Mouse (Mus musculus) neural tube, embryonic 15.5 days (tissue): ENCODE results near the gene Rnf227. TPM values are rescaled to one million over a fixed set of nuclear protein-coding genes. Genes with fewer than 3 reads are reported as not detected.
"Not testable (repeated sequence)": the region's sequence is repeated elsewhere in the genome, so short reads cannot be mapped to it uniquely, and the experiment has no call there.

Source experiments
- ATAC-seq: fragments of 200-750 bp; cut with Nextera tagmentation; 2 replicates; pipeline ENCODE4 v1.8.0; 2017; ENCODE audit warnings: mild to moderate bottlenecking, moderate TSS enrichment, moderate library complexity; ENCODE audit not compliant: low FRiP score
- H3K27ac ChIP-seq: fragments of 300-500 bp; sonication (generic); replicated peaks from 2 replicates; pipeline ENCODE4 v1.5.1; 2015; ENCODE audit warnings: mild to moderate bottlenecking, inconsistent platforms
- H3K27me3 ChIP-seq: fragments of 300-500 bp; sonication (generic); replicated peaks from 2 replicates; pipeline ENCODE4 v1.6.1; 2015; ENCODE audit warnings: inconsistent platforms
- H3K36me3 ChIP-seq: fragments of 300-500 bp; sonication (generic); 2 replicates; pipeline ENCODE4 v1.6.1; 2015; ENCODE audit warnings: inconsistent platforms
- H3K4me1 ChIP-seq: fragments of 300-500 bp; sonication (generic); 2 replicates; pipeline ENCODE4 v1.6.1; 2015; ENCODE audit warnings: inconsistent platforms
- H3K4me2 ChIP-seq: fragments of 300-500 bp; sonication (generic); 2 replicates; pipeline ENCODE4 v1.6.1; 2015; ENCODE audit warnings: inconsistent platforms, mild to moderate bottlenecking, moderate library complexity
- H3K4me3 ChIP-seq: fragments of 300-500 bp; sonication (generic); replicated peaks from 2 replicates; pipeline ENCODE4 v1.5.1; 2015; ENCODE audit warnings: mild to moderate bottlenecking, inconsistent platforms
- H3K9ac ChIP-seq: fragments of 300-500 bp; sonication (generic); replicated peaks from 2 replicates; pipeline ENCODE4 v1.6.1; 2015; ENCODE audit warnings: mild to moderate bottlenecking, inconsistent platforms
- H3K9me3 ChIP-seq: fragments of 300-500 bp; sonication (generic); replicated peaks from 2 replicates; pipeline ENCODE4 v1.6.1; 2016; ENCODE audit warnings: inconsistent platforms
- WGBS: fragments of 180-500 bp; shearing (Covaris S2); methylation state at CpG from one replicate; pipeline ENCODE4 v1.1.7; 2015; ENCODE audit warnings: mixed read lengths; 5-methylcytosine and 5-hydroxymethylcytosine counted together
- polyA plus RNA-seq: library from polyadenylated mRNA; unstranded; fragments of >200 nt; fragmentation: Nextera tagmentation; extraction: Ambion mirVana; gene quantifications from 2 replicates; pipeline ENCODE4 v1.2.1, GENCODE M21; 2015

The Rnf227 gene
- polyA plus RNA-seq = 213 and 250 TPM in 2 replicates

- peaks cover 28% of the 10 kb centered on the region for H3K4me1 ChIP-seq
- H3K4me3 ChIP-seq = peak within 1 kb of the TSS; percentile 68
- H3K36me3 ChIP-seq = peaks cover 26% of the 10 kb centered on the region
- H3K27ac ChIP-seq = peak within 1 kb of the TSS; percentile 94
- H3K4me2 ChIP-seq = peak within 1 kb of the TSS; percentile 87
- H3K9me3 ChIP-seq = no peaks in the 10 kb centered on the region
- 1% methylated on average over 99 of the region's 99 CpGs for WGBS
- H3K9ac ChIP-seq = peak within 1 kb of the TSS; percentile 67
- ATAC-seq = peak; percentile 92
- H3K27me3 ChIP-seq = no peaks in the 10 kb centered on the region
Measured at GRCm38 (mm10) chr11:69340161-69341131, at the start of gene Rnf227. Gene Rnf227, plus strand, starts transcription at chr11:69340461.

- H3K4me1 ChIP-seq = no peaks in the 10 kb centered on the region
- H3K9ac ChIP-seq = no peak overlapping the region
- H3K4me2 ChIP-seq = no peak overlapping the region
- H3K4me3 ChIP-seq = no peak overlapping the region
- no peak overlapping the region for H3K27ac ChIP-seq
- no peaks in the 10 kb centered on the region for H3K9me3 ChIP-seq
- H3K36me3 ChIP-seq = no peaks in the 10 kb centered on the region
- no peaks in the 10 kb centered on the region for H3K27me3 ChIP-seq
- no peak for ATAC-seq
- over 99% methylated on average over 5 of the region's 5 CpGs for WGBS
Measured at GRCm38 (mm10) chr11:69291111-69291510, 49.1 kb upstream of the Rnf227 start.

- Histone ChIP-seq H3K9me3 (no peaks in the 10 kb centered on the region), H3K27me3 (no peaks in the 10 kb centered on the region), H3K4me1 (no peaks in the 10 kb centered on the region), H3K4me3 (no peak overlapping the region), H3K4me2 (no peak overlapping the region), H3K27ac (no peak overlapping the region), H3K36me3 (peaks cover 17% of the 10 kb centered on the region), H3K9ac (no peak overlapping the region)
- ATAC-seq = no peak
- WGBS = 90% methylated on average over 3 of the region's 3 CpGs
Measured at GRCm38 (mm10) chr11:69295286-69295685, 45.0 kb upstream of the Rnf227 start.

- H3K36me3 ChIP-seq = peaks cover 34% of the 10 kb centered on the region
- no peaks in the 10 kb centered on the region for H3K9me3 ChIP-seq
- no peak overlapping the region for H3K4me3 ChIP-seq
- ATAC-seq = no peak
- H3K9ac ChIP-seq = no peak overlapping the region
- no peaks in the 10 kb centered on the region for H3K27me3 ChIP-seq
- no peaks in the 10 kb centered on the region for H3K4me1 ChIP-seq
- 92% methylated on average over 2 of the region's 2 CpGs for WGBS
- no peak overlapping the region for H3K27ac ChIP-seq
- H3K4me2 ChIP-seq = no peak overlapping the region
Measured at GRCm38 (mm10) chr11:69297799-69298198, 42.5 kb upstream of the Rnf227 start.

GRCm38 (mm10) chr11:69298231-69298630, 42.0 kb upstream of the Rnf227 start:
- no peaks in the 10 kb centered on the region for H3K27me3 ChIP-seq

GRCm38 (mm10) chr11:69302817-69303216, 37.4 kb upstream of the Rnf227 start:
- Histone ChIP-seq H3K9ac (no peak overlapping the region), H3K27me3 (no peaks in the 10 kb centered on the region), H3K4me1 (no peaks in the 10 kb centered on the region), H3K4me2 (no peak overlapping the region), H3K36me3 (peaks cover 75% of the 10 kb centered on the region), H3K27ac (no peak overlapping the region), H3K9me3 (no peaks in the 10 kb centered on the region), H3K4me3 (no peak overlapping the region)
- WGBS = 88% methylated on average over 7 of the region's 7 CpGs
- no peak for ATAC-seq

More at GRCm38 (mm10) chr11:69298231-69298630, 42.0 kb upstream of the Rnf227 start:
- no peak overlapping the region for H3K4me3 ChIP-seq
- WGBS = 79% methylated on average over 7 of the region's 7 CpGs
- H3K27ac ChIP-seq = no peak overlapping the region
- H3K36me3 ChIP-seq = peaks cover 38% of the 10 kb centered on the region
- no peaks in the 10 kb centered on the region for H3K9me3 ChIP-seq
- no peak overlapping the region for H3K4me2 ChIP-seq
- no peaks in the 10 kb centered on the region for H3K4me1 ChIP-seq
- H3K9ac ChIP-seq = no peak overlapping the region
- no peak for ATAC-seq

- WGBS = 87% methylated on average over 9 of the region's 9 CpGs
- ATAC-seq = no peak
- no peaks in the 10 kb centered on the region for H3K27me3 ChIP-seq
Measured at GRCm38 (mm10) chr11:69305291-69305690, 35.0 kb upstream of the Rnf227 start.

GRCm38 (mm10) chr11:69306039-69306438, 34.2 kb upstream of the Rnf227 start:
- 98% methylated on average over 2 of the region's 2 CpGs for WGBS
- no peak for ATAC-seq
- Histone ChIP-seq H3K9ac (no peak overlapping the region), H3K9me3 (no peaks in the 10 kb centered on the region), H3K27ac (no peak overlapping the region), H3K4me1 (no peaks in the 10 kb centered on the region), H3K4me2 (no peak overlapping the region), H3K36me3 (peaks cover 83% of the 10 kb centered on the region), H3K27me3 (no peaks in the 10 kb centered on the region), H3K4me3 (no peak overlapping the region)

More at GRCm38 (mm10) chr11:69305291-69305690, 35.0 kb upstream of the Rnf227 start:
- Histone ChIP-seq H3K9ac (no peak overlapping the region), H3K9me3 (no peaks in the 10 kb centered on the region), H3K4me2 (no peak overlapping the region), H3K4me3 (no peak overlapping the region), H3K4me1 (no peaks in the 10 kb centered on the region), H3K36me3 (peaks cover 77% of the 10 kb centered on the region), H3K27ac (no peak overlapping the region)

- ATAC-seq = no peak
- no peaks in the 10 kb centered on the region for H3K4me1 ChIP-seq
- no peak overlapping the region for H3K4me2 ChIP-seq
- no peaks in the 10 kb centered on the region for H3K9me3 ChIP-seq
- H3K36me3 ChIP-seq = peaks cover 62% of the 10 kb centered on the region
- no peak overlapping the region for H3K27ac ChIP-seq
- WGBS = 64% methylated on average over 7 of the region's 7 CpGs
- H3K9ac ChIP-seq = no peak overlapping the region
- no peaks in the 10 kb centered on the region for H3K27me3 ChIP-seq
- no peak overlapping the region for H3K4me3 ChIP-seq
Measured at GRCm38 (mm10) chr11:69311266-69311665, 29.0 kb upstream of the Rnf227 start.

- 97% methylated on average over 6 of the region's 6 CpGs for WGBS
- Histone ChIP-seq H3K9ac (no peak overlapping the region), H3K4me3 (no peak overlapping the region), H3K4me2 (no peak overlapping the region), H3K4me1 (peaks cover 8% of the 10 kb centered on the region; the same call in 1 of the 2 replicates), H3K27ac (no peak overlapping the region), H3K27me3 (no peaks in the 10 kb centered on the region), H3K36me3 (peaks cover 34% of the 10 kb centered on the region), H3K9me3 (no peaks in the 10 kb centered on the region)
- ATAC-seq = no peak
Measured at GRCm38 (mm10) chr11:69316361-69316760, 23.9 kb upstream of the Rnf227 start.

GRCm38 (mm10) chr11:69318000-69318399, 22.3 kb upstream of the Rnf227 start:
- H3K4me1 ChIP-seq = peaks cover 23% of the 10 kb centered on the region
- WGBS = 95% methylated on average over 3 of the region's 3 CpGs
- not testable (repeated sequence) for H3K27me3 ChIP-seq, H3K9me3 ChIP-seq, H3K4me3 ChIP-seq, H3K27ac ChIP-seq, ATAC-seq, H3K4me2 ChIP-seq, H3K9ac ChIP-seq
- peaks cover 29% of the 10 kb centered on the region for H3K36me3 ChIP-seq

GRCm38 (mm10) chr11:69321580-69321979, 18.7 kb upstream of the Rnf227 start:
- no peak for ATAC-seq
- Histone ChIP-seq H3K9me3 (no peaks in the 10 kb centered on the region), H3K4me2 (peak overlapping the region; percentile 84; the same call in 1 of the 2 replicates), H3K4me3 (no peak overlapping the region), H3K27me3 (no peaks in the 10 kb centered on the region), H3K4me1 (peaks cover 50% of the 10 kb centered on the region), H3K36me3 (peaks cover 16% of the 10 kb centered on the region), H3K9ac (no peak overlapping the region), H3K27ac (no peak overlapping the region)
- 93% methylated on average over 6 of the region's 6 CpGs for WGBS
